Mouse (Mus musculus) hindbrain, postnatal 0 days (tissue): ENCODE data around the gene Oog3. TPM values are rescaled to one million over a fixed set of nuclear protein-coding genes. Genes with fewer than 3 reads are reported as not detected.

ENCODE experiments used
- ATAC-seq: fragments of 200-750 bp; cut with Nextera tagmentation; 2 replicates; pipeline ENCODE4 v1.8.0; 2017; ENCODE audit warnings: mild to moderate bottlenecking, moderate TSS enrichment, moderate library complexity
- DNase-seq: peaks from one replicate; pipeline ENCODE4 v3.0.0-alpha.2; 2015; ENCODE audit warnings: low spot score
- H3K27ac ChIP-seq: fragments of 300-500 bp; sonication (generic); 2 replicates; pipeline ENCODE4 v1.5.1; 2014; ENCODE audit warnings: mild to moderate bottlenecking
- H3K27me3 ChIP-seq: fragments of 300-500 bp; sonication (generic); 2 replicates; pipeline ENCODE4 v1.6.1; 2014; ENCODE audit warnings: low read length, mixed read lengths; ENCODE audit not compliant: insufficient read depth
- H3K36me3 ChIP-seq: fragments of 300-500 bp; sonication (generic); 2 replicates; pipeline ENCODE4 v1.6.1; 2014; ENCODE audit warnings: low read length, mixed read lengths; ENCODE audit not compliant: insufficient read depth
- H3K4me1 ChIP-seq: fragments of 300-500 bp; sonication (generic); 2 replicates; pipeline ENCODE4 v1.6.1; 2014; ENCODE audit warnings: antibody characterized with exemption, low read length, mixed read lengths; ENCODE audit not compliant: insufficient read depth
- H3K4me2 ChIP-seq: fragments of 300-500 bp; sonication (generic); 2 replicates; pipeline ENCODE4 v1.6.1; 2014; ENCODE audit warnings: low read depth, mild to moderate bottlenecking, low read length, moderate library complexity, mixed read lengths
- H3K4me3 ChIP-seq: fragments of 300-500 bp; sonication (generic); 2 replicates; pipeline ENCODE4 v1.5.1; 2014; ENCODE audit warnings: low read length
- H3K9ac ChIP-seq: fragments of 300-500 bp; sonication (generic); replicated peaks from 2 replicates; pipeline ENCODE4 v1.6.1; 2014; ENCODE audit warnings: mild to moderate bottlenecking, low read length, moderate library complexity, mixed read lengths
- H3K9me3 ChIP-seq: fragments of 300-500 bp; sonication (generic); 2 replicates; pipeline ENCODE4 v1.6.1; 2016; ENCODE audit warnings: low read length, mixed read lengths
- CTCF ChIP-seq: IDR thresholded peaks from 2 replicates; pipeline ENCODE4 v1.5.1; 2016; ENCODE audit warnings: antibody characterized with exemption, control low read depth, low read depth
- WGBS: fragments of 180-500 bp; shearing (Covaris S2); extraction: QIAGEN DNeasy Blood & Tissue Kit; methylation state at CpG from one replicate; pipeline ENCODE4 v1.1.7; 2014; 5-methylcytosine and 5-hydroxymethylcytosine counted together
- polyA plus RNA-seq: library from polyadenylated mRNA; unstranded; fragments of >200 nt; fragmentation: Nextera tagmentation; extraction: Ambion mirVana; gene quantifications from 2 replicates; pipeline ENCODE4 v1.2.1, GENCODE M21; 2015
- total RNA-seq: library from RNA; depleted of rRNA; stranded (reverse); fragments of >200 nt; gene quantifications from 2 replicates; pipeline ENCODE4 v1.2.3, GENCODE M21; 2014; rRNA removed

Gene Oog3
- total RNA-seq (not detected in 2 replicates), polyA plus RNA-seq (not detected in 2 replicates)

- ATAC-seq = no peak
- 86% methylated on average over 1 of the region's 1 CpGs for WGBS
Measured at GRCm38 (mm10) chr4:144162563-144162962, at the start of gene Oog3. TSS of gene Oog3 (minus strand) at chr4:144162663.

DNA sequence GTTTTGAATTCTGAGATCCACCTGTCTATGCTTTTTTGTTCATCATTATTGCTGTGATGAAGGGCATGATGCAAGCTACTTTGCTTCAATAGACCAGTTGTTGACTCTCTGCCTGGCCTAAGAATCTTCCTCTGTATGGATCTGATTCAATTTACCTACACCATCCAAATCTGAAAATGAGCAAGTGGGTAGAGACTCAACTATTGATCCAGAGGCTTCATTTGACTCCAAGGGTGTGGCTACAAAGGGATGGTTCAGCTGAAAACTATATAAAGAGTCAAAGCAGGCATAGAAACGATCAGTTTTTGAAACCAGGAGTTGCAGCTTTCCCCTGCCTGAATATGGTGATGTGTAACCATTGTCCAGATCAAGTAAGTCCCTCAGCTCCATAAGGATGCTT is 28.0 kb upstream of the Oog3 start, which contains the start of gene Oog2:
Oog2 (plus strand) TSS at position 301 of the 400 bp plus-strand sequence.
- H3K4me1 ChIP-seq = no peaks in the 10 kb centered on the region
- peaks cover 9% of the 10 kb centered on the region; the same call in 1 of the 2 replicates for H3K9me3 ChIP-seq
- WGBS = 32% methylated on average over 1 of the region's 1 CpGs
- H3K27ac ChIP-seq = no peak within 1 kb of the TSS
- no peak for TF ChIP-seq CTCF
- no peak within 1 kb of the TSS for H3K4me2 ChIP-seq
- no peak for DNase-seq
- no peaks in the 10 kb centered on the region for H3K27me3 ChIP-seq
- no peak for ATAC-seq
- H3K36me3 ChIP-seq = no peaks in the 10 kb centered on the region
- H3K9ac ChIP-seq = no peak within 1 kb of the TSS
- H3K4me3 ChIP-seq = no peak within 1 kb of the TSS

More at GRCm38 (mm10) chr4:144162563-144162962, at the start of gene Oog3:
- no peak within 1 kb of the TSS for H3K9ac ChIP-seq
- H3K4me3 ChIP-seq = no peak within 1 kb of the TSS
- no peak for TF ChIP-seq CTCF
- no peak within 1 kb of the TSS for H3K27ac ChIP-seq
- H3K9me3 ChIP-seq = peaks cover 38% of the 10 kb centered on the region
- no peak within 1 kb of the TSS for H3K4me2 ChIP-seq
- H3K36me3 ChIP-seq = no peaks in the 10 kb centered on the region
- no peaks in the 10 kb centered on the region for H3K27me3 ChIP-seq
- DNase-seq = no peak
- H3K4me1 ChIP-seq = no peaks in the 10 kb centered on the region

Other genes with a start within 250 kb of the Oog3 start
- gene Pramef25, start 211.6 kb downstream of the Oog3 start, total RNA-seq = not detected in 2 replicates
- gene Pramef25, start 211.6 kb downstream of the Oog3 start, polyA plus RNA-seq = not detected in 2 replicates
- not detected in 2 replicates for gene Gm13101, start 195.7 kb downstream of the Oog3 start, total RNA-seq
- not detected in 2 replicates for gene Gm13101, start 195.7 kb downstream of the Oog3 start, polyA plus RNA-seq
- gene Pramef17, start 168.3 kb downstream of the Oog3 start, total RNA-seq = not detected in 2 replicates
- gene Pramef17, start 168.3 kb downstream of the Oog3 start, polyA plus RNA-seq = not detected in 2 replicates
- gene Pramel4, start 103.5 kb downstream of the Oog3 start, total RNA-seq = not detected in 2 replicates
- gene Pramel4, start 103.5 kb downstream of the Oog3 start, polyA plus RNA-seq = not detected in 2 replicates
- not detected in 2 replicates for gene Gm13102, start 56.2 kb downstream of the Oog3 start, total RNA-seq
- gene Gm13102, start 56.2 kb downstream of the Oog3 start, polyA plus RNA-seq = not detected in 2 replicates
- gene Oog2, start 28.1 kb upstream of the Oog3 start, total RNA-seq = not detected in 2 replicates
- not detected in 2 replicates for gene Oog2, start 28.1 kb upstream of the Oog3 start, polyA plus RNA-seq
- gene C87977, start 50.7 kb upstream of the Oog3 start, total RNA-seq = not detected in 2 replicates
- gene C87977, start 50.7 kb upstream of the Oog3 start, polyA plus RNA-seq = not detected in 2 replicates
- not detected in 2 replicates for gene Pramel5, start 117.8 kb upstream of the Oog3 start, total RNA-seq
- not detected in 2 replicates for gene Pramel5, start 117.8 kb upstream of the Oog3 start, polyA plus RNA-seq
- not detected in 2 replicates for gene Gm13128, start 167.6 kb upstream of the Oog3 start, total RNA-seq
- gene Gm13128, start 167.6 kb upstream of the Oog3 start, polyA plus RNA-seq = not detected in 2 replicates
- not detected in 2 replicates for gene Gm13119, start 195.3 kb upstream of the Oog3 start, total RNA-seq
- gene Gm13119, start 195.3 kb upstream of the Oog3 start, polyA plus RNA-seq = not detected in 2 replicates
- not detected in 2 replicates for gene Pramef20, start 215.3 kb upstream of the Oog3 start, total RNA-seq
- gene Pramef20, start 215.3 kb upstream of the Oog3 start, polyA plus RNA-seq = not detected in 2 replicates
- not detected in 2 replicates for gene Pramef12, start 245.8 kb upstream of the Oog3 start, total RNA-seq
- gene Pramef12, start 245.8 kb upstream of the Oog3 start, polyA plus RNA-seq = not detected in 2 replicates